Mouse (Mus musculus): ENCODE data around the gene Prkar2b.

Prkar2b gene

GRCm38 (mm10) chr12:31924135-31924534 lies 137.0 kb downstream of the Prkar2b start:
- DNase-seq (ENCODE audit: low spot score in 2 of 2) = no peak

- DNase-seq (ENCODE audit: low spot score in 2 of 2) = no peak
These were observed 140.4 kb downstream of the Prkar2b start for GRCm38 (mm10) chr12:31920464-31921405.

- no peak for DNase-seq (ENCODE audit: low spot score in 2 of 2)
These were observed 143.9 kb downstream of the Prkar2b start for GRCm38 (mm10) chr12:31917245-31917644.

- no peak for DNase-seq (ENCODE audit: low spot score in 2 of 2)
These were observed 144.4 kb downstream of the Prkar2b start for GRCm38 (mm10) chr12:31916691-31917090.

- DNase-seq (ENCODE audit: low spot score in 2 of 2) = no peak
These were observed 147.5 kb downstream of the Prkar2b start for GRCm38 (mm10) chr12:31913614-31914013.

GRCm38 (mm10) chr12:31912966-31913551 lies 148.0 kb downstream of the Prkar2b start:
- no peak for DNase-seq (ENCODE audit: low spot score in 2 of 2)
